Mouse (Mus musculus) heart, postnatal 14 days (tissue): ENCODE results near the gene Ppm1h. TPM values are rescaled to one million over a fixed set of nuclear protein-coding genes. Genes with fewer than 3 reads are reported as not detected.

Source experiments
- DNase-seq, 2 experiments: peaks; one replicate each; pipeline ENCODE4 v3.0.0; 2021 to 2022
- intact Hi-C: fragments of 180-260 bp; cut with DNase I; formaldehyde crosslinking; loops from one replicate; pipeline ENCODE4 v1.15.1; 2025
- total RNA-seq, 2 experiments: library from RNA; stranded (reverse); gene quantifications; 2 replicates each; pipeline ENCODE4 v1.2.3; 2021

The Ppm1h gene
- total RNA-seq, 2 experiments from 2014 or later, result 8.3 to 9.5 TPM

DNA sequence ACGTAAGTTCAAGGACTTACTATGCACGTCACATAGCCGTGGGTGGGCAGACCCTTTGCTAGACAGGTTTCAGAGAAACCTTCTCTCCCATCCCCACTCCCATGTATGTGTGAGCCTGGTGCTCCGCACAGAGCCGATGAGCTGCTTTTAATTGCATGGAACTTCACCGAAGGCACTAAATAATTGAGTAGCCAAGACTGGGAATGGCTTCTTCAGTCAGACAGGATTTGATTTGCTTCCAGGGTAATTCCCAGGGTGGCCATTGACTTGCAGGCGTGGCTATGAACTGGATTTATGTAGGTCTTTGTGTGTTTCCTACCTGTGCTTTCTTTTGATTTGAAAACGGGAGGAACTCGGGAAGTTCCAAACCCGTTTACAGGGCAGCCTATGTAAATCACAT, 202.9 kb downstream of the Ppm1h start:
- intact Hi-C loops, result no loop called here
- DNase-seq, result no peak

DNA sequence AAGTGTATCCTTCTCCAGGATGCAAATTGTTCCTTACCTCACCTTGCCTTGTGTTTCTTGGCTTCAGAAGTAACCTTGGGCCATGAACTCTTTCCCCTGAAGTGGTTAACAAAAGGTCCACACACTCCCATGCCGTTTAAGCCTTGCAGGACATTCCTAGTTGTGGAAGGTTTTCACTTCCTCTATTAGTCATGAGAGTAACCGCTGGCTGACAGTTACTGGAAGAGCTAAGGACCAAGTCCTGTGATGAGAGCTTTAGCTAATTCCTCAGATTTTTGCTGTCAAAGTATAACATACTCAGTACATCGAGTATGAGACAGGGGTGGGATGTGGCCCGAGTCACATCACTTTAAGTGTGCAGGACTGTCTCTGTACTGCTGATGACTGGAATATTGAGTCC, 204.1 kb downstream of the Ppm1h start:
- no peak for DNase-seq
- intact Hi-C loops, result no loop called here

DNA sequence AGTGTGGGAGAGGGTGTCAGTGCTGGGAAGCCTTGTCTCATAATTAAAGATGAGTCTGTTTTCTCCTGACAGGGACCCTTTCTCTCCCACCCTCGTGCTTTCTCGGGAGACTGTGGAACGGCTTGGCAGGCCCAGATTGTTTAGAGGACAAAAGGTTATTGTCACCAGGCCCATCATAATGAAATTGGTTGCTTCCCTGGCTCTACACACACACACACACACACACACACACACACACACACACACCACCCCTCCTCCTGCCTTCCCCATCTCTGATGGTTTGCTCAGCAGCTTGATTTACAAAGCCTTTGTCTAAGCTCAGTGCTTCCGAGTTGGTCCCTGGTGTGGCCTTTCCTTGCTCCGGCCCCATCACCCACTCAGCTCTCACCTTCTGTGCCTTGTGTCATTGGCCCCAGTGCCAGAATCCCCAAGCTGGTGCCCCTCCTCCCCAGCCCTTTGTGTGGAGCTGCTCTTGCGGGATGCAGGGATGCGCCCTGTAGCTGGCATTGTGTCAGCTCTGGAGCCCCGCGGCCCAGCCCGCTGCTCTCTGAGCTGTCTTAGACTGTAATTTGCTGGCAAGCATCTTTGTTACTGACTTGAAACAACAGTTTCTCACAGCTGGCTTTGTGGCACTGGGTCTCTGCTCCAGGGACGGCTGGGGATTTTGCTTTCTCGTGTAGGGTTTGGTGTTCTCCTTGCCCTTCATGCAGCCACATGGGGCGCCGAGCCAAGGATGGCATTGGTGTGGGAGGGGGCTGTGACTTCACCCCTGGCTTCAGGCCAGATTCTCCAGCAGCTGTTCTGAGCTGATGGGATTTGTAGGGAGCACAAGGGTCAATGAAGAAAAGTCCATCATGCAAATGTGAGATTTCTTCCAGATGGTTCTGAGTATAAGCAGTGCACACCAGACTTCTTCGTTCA, 205.5 kb downstream of the Ppm1h start:
- peak; percentile 54 to 72 for DNase-seq
- intact Hi-C loops, result no loop called here

DNA sequence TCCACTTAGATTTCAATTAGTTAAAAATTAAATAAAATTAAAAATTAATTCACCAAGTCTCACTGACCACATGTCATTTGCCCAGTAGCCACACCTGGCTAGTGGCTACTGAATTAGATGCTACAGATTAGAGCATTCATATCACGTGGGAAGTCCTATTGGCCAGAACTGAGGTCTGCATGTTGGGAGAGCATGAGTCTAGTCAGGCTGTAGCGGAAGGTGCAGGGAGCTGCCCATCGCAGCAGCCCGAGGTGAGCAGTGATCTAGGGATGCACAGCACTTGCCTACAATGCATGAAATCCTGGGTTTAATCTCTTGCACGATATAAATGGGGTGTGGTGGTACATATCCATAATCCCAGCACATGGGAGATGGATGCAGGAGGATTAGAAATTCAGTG, 206.7 kb downstream of the Ppm1h start:
- intact Hi-C loops, result loop anchor here (5.0 kb wide), 1 partner anchor 38 kb away; no protein-coding TSS in a partner anchor
- DNase-seq, result no peak

DNA sequence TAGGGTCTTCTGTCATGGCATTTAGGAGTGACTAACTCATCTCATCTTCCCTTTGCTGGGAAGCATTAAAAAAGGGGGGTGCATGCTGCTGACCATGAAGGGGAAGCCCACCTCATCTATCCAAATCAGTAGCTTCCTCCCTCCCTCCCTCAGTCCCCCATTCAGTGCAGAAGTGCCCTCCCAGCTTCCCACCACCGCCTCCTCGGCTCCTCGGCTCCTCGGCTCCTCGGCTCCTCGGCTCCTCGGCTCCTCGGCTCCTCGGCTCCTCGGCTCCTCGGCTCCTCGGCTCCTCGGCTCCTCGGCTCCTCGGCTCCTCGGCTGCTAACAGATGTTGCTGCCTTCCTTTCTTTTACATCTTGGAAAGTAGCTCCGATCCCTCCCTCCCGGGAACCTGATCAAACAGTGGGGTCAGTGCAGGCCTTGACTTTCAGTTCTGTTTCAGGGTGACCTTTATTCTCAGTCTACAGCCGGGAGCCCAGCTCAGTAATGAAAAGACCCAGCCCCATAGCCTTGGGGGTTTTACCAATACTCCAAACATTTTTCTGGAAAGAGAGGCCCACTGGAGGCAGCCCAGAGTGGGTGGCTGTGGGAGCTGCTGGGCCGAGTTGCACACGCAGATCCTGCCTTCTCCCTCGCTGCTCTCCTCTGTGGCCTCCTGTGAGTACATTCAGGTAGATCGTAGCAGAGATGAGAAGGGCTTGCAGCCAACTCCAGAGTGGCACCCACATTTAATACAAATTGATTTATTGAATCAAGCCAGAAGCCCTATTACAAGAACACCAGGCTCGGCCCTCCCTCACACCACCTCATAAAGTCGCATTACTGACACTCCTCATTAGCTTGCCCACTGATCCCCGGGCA, 207.7 kb downstream of the Ppm1h start:
- DNase-seq, result peak in 1 of 2 experiments; percentile 64
- intact Hi-C loops, result loop anchor here (5.0 kb wide), 1 partner anchor 39 kb away; no protein-coding TSS in a partner anchor

DNA sequence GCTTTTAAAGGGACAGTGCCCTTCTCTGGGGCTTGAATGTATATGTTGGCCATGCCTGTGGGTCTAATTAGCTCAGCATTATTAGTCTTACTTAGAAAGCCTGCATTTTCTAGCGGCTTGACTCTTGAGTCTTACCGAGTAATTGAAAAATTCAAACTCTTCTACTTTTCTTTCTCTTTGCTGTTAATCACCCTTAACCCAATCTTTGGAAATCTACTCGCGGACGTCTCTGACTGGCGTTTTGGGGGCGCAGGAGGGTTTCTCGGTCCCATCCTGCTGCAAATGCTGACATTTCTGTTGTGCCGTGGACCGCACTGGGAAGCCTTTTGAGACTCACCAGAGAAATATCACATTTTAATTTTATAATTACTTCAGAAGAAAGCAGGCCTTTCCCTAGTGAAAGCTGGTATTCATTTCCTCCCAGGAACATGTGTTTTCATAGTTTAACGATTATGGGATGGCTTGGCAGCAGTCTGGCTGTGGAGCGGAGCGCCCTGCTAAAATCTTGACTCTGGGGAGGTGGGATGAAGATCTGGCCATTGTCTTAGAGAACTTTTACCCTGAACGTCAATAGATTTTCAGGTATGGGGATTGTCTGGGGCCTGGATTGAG, 208.5 kb downstream of the Ppm1h start:
- intact Hi-C loops, result loop anchor here (5.0 kb wide), 1 partner anchor 40 kb away; no protein-coding TSS in a partner anchor
- no peak for DNase-seq

DNA sequence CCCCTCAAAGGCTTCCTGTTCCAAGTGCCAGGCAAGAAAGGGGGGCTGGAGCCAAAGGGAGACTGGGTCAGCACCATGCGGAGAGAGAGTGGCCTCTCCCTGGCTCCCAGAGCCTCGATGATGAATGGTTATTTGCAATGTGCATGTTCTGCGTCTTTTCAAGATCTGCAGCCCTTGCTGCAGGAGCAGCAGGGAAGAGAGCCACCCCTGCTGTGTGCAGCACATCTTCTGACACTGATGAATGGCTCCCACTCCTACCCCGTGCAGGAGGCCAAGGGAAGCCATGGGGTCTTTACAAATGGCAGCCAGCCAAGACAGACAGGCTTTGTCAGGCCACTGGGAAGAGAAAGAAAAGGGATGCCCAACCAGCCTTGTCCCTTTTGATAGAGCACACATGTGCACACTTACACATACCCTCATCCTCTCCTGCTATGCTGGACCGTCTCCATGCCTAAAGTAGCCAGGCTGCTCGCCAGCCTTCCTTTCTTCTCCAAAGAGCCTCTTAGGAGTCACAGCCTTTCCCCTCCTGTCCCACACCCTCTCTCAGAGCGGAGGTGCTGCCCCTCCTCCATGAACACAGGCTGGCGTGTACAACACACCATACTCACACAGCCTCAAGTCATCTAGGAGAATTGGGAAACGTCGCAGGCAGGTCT, 209.1 kb downstream of the Ppm1h start:
- no peak for DNase-seq
- intact Hi-C loops, result loop anchor here (5.0 kb wide), 1 partner anchor 40 kb away; no protein-coding TSS in a partner anchor

DNA sequence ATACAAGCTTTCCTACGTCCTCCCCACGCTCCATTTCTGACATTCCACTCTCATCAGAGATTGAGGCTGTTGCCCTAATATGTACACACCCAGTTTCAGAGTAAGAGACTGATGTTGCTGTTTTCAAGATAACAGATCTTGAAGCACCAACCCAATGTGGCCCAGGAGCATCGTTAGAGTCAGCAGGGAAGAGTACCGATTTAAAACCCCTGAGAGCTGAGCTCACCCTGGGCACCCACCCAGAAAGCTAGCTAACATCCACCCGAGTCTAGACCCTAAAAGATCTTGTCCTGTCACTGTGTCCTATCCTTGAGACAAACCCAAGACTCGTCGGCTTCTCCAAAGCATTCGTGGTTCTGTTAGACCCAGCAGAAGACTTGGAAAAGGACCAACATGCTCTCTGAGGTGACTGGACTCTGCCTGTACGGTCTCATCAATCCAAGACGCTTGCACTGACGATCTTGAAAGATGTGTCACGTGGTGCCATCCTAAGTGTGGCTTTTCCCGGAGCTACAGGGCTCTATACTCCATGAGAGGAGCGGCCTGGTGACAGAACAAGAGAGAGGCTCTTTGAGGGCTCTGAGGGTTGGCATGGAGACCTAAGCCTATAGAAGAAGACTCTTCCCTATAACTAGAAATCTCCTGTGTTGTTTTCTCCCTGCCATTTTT, 212.3 kb downstream of the Ppm1h start:
- DNase-seq, result peak in 1 of 2 experiments; percentile 35
- intact Hi-C loops, result loop anchor here (1.0 to 5.0 kb wide), 2 partner anchors 84 to 96 kb away; no protein-coding TSS in a partner anchor

DNA sequence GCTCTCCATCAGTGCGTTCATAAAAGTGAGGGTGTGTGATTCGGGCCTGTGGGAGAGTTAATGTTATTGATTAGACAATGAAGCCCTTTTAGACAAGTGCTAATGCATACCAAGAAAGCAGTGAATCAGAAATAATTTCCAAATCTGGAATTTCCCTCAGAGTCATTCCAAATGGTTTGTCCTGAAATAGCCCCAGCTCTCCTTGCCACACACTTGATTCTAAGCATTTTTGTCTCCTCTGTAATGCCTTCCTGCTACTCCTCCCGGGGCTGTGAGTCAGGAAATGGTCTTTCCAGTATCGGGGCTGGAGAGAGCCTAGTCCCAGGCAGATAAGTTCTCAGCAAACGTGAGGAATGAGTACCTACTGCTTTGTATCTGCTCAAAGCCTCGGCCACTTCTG, 212.9 kb downstream of the Ppm1h start:
- peak in 1 of 2 experiments; percentile 15 for DNase-seq
- intact Hi-C loops, result loop anchor here (1.0 to 5.0 kb wide), 2 partner anchors 84 to 96 kb away; no protein-coding TSS in a partner anchor

DNA sequence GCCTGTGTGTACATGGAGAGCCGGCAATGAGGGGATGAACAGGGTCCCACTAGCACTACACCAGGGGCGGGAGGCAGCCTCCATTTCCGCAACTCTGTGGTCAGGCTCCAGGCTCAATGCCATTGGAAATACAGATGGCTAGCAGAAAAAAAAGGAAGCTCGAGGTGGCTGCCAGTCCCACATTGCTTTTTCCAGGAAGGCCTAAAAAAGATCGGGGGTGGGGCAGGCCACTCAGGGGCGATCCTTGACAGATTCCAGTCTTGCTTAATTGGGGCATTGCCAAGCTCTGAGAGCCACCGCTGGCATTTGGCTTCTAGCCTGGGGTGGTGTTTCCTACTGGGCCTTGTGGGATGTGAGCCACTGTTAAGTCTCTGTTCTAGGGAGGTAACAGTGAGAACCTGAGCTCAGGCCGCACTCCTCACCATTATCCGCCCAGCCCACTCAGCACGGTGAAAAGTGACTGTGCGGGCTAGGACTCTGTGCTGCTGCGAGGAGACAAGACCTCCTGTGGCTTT, 216.1 kb downstream of the Ppm1h start:
- peak; percentile 69 to 79 for DNase-seq
- intact Hi-C loops, result loop anchor here (5.0 kb wide), 1 partner anchor 93 kb away; no protein-coding TSS in a partner anchor

DNA sequence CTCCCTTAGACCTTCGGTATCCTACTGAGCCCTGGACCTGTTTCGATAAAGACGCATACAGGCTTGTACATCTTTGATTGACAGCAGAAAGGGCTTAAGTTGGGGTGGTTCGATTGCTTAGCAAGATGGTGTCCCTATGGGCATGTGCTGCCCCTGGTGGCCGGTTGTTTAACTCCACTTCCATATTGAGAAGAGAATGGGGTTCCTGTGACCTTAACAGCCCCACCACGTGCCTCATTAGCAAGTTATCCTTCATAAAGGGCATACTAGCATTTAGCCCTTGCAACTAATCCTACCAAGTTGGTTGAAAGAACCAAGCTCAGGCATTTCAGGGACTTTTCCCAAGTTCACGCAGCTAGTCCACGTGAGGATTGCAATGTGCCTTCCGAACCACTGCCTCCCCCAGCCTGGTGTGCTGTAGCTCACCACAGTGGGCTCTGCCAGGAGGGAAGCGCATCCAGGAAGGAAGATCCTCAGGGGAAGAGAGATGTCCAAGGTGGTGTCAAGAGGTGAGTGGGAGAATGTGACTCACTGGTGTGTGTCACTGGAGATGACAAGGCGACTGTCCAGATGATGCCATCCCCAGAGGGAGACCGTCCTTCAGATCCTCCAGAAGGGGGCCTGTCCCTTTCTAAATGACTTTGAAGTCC, 216.7 kb downstream of the Ppm1h start:
- peak; percentile 55 to 75 for DNase-seq
- intact Hi-C loops, result no loop called here

DNA sequence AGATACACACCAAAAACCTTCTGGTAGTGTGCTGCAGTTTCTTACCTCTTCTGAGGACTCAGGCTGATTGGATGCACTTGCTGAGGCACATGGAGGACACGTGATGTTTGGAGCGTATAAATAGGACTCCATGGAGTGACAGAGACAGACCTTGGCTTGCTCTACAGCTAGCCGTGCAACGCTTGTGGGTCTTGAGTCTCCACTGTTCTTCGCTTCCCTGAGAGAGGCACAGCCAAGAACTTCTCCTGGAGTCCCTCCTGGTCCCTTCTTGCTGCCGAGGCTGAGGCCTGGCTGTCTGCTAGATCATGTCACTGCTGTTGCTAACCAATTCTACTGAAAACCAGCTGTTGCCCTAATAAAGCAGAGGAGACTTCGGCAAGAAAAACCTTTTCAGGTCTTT, 221.4 kb downstream of the Ppm1h start:
- no peak for DNase-seq
- intact Hi-C loops, result no loop called here

DNA sequence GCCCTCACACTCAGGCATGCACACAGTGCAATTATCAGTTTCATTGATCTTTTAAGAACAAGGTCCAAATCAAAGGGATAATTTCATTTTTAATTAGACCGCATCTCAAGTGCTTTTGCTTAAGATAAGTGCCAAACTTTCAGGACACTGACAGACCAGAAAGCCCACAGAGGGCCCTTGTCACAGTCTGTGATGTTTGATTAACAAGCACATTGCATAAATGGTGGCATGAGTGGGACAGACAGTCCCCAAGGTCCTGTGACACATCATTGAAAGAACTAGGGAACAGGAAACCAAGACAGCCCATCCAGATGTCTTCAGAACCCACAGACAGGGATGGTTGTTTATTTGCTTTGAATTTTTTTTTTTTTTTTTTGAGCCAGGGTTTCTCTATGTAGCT, 221.9 kb downstream of the Ppm1h start:
- no peak for DNase-seq
- intact Hi-C loops, result no loop called here

DNA sequence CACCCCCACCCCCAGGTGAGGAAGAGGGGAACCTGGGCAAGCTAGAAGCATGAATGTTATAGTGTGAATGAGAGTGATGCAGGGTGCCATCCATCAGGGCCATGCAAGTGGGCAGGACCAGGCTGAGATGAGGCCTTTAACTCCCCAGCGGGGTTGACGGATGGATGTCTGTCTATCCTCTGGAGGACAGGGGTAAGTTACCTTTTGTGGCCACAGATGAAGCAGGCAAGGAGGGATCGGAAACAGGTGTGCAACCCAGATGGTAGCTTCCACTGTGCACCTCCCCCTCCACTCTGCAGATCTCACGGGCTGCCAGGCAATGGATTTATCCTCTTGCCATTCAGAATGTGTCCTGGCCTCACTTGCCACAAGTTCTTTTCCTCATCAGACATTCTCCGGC, 222.8 kb downstream of the Ppm1h start:
- intact Hi-C loops, result no loop called here

DNA sequence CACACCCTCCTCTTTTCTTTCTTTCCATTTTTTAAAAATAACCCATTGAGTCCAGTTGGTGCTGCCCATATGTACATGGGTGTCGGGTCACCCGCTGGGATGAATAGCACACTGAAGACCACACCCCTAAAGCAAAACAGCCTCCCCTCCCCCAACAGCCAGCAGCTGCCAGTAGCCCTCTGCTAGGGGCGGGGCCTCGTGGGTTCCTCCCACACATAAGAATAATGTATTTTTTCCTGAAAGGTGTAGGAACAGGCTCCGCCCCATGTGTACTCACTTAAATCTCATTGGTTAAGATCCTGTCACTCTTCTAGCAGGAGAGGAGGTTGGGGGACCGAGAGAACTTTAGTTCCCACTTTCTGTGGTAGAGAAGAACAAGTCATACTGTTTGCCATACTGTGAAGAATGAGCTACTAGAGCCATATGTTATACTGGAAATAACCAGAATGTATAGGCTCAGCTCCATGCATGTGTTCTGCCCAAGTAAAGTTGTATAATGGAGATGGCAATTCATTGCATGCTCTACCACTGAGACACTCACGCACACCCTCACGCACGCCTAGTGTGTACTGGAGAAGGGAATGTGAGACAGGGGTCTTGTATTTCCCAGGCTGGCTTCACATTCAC, 231.0 kb downstream of the Ppm1h start:
- DNase-seq, result no peak
- intact Hi-C loops, result no loop called here

More for the DNA sequence above, 222.8 kb downstream of the Ppm1h start:
- no peak for DNase-seq

DNA sequence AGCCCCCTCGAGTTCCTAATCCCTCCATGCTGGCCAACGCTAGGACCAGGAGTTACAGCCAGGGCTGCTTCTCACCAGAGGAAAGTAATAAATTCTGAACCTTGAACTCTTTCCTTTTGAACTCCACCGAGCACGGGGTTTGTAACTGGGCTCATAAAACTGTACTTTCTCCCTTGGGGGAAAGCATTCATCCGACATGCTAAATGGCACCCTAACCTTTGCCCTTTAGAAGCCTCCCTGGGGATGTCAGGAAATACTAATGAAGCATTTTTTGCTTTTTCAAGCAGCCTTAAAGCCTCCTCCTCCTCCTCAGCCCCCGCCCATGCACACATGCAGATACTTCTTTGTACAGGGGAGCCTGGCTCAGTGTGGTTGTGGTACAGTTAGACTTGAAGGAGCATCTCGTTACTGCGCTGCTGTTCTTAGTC, 232.2 kb downstream of the Ppm1h start:
- no peak for DNase-seq
- intact Hi-C loops, result no loop called here

DNA sequence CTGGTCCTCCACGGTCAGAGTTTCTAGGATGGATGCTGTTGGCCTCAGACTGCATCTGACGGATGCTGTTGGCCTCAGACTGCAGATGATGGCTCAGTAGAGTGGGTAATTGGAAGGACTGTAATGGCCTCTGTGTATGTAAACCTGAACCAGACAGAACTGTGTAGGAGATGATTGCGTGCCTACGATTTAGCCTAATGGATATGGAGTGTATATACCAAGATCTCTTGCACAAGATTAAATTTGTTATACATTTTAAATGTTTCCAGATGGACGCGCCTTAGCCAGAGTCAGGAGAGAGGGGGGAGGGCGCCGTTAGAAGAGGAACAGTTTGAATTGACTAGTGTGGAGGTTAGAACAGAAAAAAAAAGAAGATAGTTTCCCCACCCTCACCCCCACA, 233.1 kb downstream of the Ppm1h start:
- intact Hi-C loops, result no loop called here
- DNase-seq, result no peak

DNA sequence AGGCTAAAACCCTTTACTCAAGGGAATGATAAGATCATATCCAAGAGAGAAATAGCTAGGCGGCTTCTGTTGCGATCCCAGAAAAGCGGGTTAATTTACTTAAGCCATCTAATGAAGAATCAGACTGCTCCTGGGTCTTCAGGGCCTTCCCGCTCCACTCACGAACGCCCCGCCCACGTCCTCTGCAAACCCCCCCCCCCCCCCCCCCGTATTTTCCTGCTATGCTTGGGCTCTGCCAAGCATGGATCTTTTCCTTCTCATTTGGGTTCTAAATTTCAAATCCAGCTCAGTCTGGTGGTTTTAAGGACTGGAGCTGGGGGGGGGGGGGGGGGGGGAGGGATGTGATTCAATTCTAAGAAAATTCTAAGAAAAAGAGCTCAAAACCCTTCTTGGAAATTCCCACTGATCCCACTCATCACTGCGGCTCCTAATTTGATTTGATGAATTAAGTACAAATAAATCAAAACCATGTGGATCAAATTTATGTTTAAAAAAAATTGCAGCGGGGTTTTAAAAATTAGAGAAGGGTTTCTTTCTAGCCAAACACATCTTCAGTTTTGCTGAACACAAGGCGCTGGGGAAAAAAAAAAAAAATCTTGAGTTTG, 233.6 kb downstream of the Ppm1h start:
- no peak for DNase-seq
- intact Hi-C loops, result no loop called here
